Mouse (Mus musculus) forebrain, embryonic 14.5 days (tissue): ENCODE measurements at regions not wholly inside any gene's neighbourhood (a gene's known extent, or its start where the extent isn't known, plus 50 kb on each side); places are given as distances from the start of the nearest gene placed in this dataset.
A peak's percentile ranks its signal among the peaks of the same experiment; 100 is the strongest.

Experiments
- ATAC-seq: fragments of 200-750 bp; cut with Nextera tagmentation; 2 replicates; pipeline ENCODE4 v1.8.0; 2017; ENCODE audit warnings: mild to moderate bottlenecking, moderate library complexity
- DNase-seq: peaks from one replicate; pipeline ENCODE4 v3.0.0-alpha.2; 2015; ENCODE audit warnings: low spot score
- H3K27ac ChIP-seq: fragments of 300-500 bp; sonication (generic); 2 replicates; pipeline ENCODE4 v1.5.1; 2014; ENCODE audit warnings: low read depth, mild to moderate bottlenecking, control low read depth, low read length, moderate library complexity
- H3K27me3 ChIP-seq: fragments of 300-500 bp; sonication (generic); replicated peaks from 2 replicates; pipeline ENCODE4 v1.6.1; 2014; ENCODE audit warnings: low read length, control low read depth, mixed read lengths; ENCODE audit not compliant: control insufficient read depth, insufficient read depth
- H3K36me3 ChIP-seq: fragments of 300-500 bp; sonication (generic); 2 replicates; pipeline ENCODE4 v1.6.1; 2014; ENCODE audit warnings: low read length, control low read depth; ENCODE audit not compliant: control insufficient read depth, insufficient read depth
- H3K4me1 ChIP-seq: fragments of 300-500 bp; sonication (generic); 2 replicates; pipeline ENCODE4 v1.6.1; 2014; ENCODE audit warnings: antibody characterized with exemption, low read length, control low read depth; ENCODE audit not compliant: control insufficient read depth, insufficient read depth
- H3K4me2 ChIP-seq: fragments of 300-500 bp; sonication (generic); 2 replicates; pipeline ENCODE4 v1.6.1; 2014; ENCODE audit warnings: mild to moderate bottlenecking, control low read depth, low read length
- H3K4me3 ChIP-seq: fragments of 300-500 bp; sonication (generic); 2 replicates; pipeline ENCODE4 v1.5.1; 2014; ENCODE audit warnings: low read depth, low read length, control low read depth
- H3K9ac ChIP-seq: fragments of 300-500 bp; sonication (generic); 2 replicates; pipeline ENCODE4 v1.6.1; 2014; ENCODE audit warnings: mild to moderate bottlenecking, low read length, control low read depth, moderate library complexity
- H3K9me3 ChIP-seq: fragments of 300-500 bp; sonication (generic); replicated peaks from 2 replicates; pipeline ENCODE4 v1.6.1; 2016; ENCODE audit warnings: low read length, control low read depth, mixed read lengths; ENCODE audit not compliant: control insufficient read depth
- WGBS: fragments of 180-500 bp; shearing (Covaris S2); extraction: QIAGEN DNeasy Blood & Tissue Kit; methylation state at CpG from one replicate; pipeline ENCODE4 v1.1.7; 2014; 5-methylcytosine and 5-hydroxymethylcytosine counted together

GRCm38 (mm10) chr10:43684247-43685033, 106.4 kb downstream of the Cd24a start:
- DNase-seq (no peak), ATAC-seq (no peak)
- Histone ChIP-seq H3K4me1 (no peaks in the 10 kb centered on the region), H3K9me3 (no peaks in the 10 kb centered on the region), H3K36me3 (no peaks in the 10 kb centered on the region), H3K9ac (no peak overlapping the region), H3K27ac (no peak overlapping the region), H3K4me3 (no peak overlapping the region), H3K27me3 (no peaks in the 10 kb centered on the region), H3K4me2 (no peak overlapping the region)
- WGBS = 38% methylated on average over 12 of the region's 12 CpGs

GRCm38 (mm10) chr10:43689161-43689913, 111.3 kb downstream of the Cd24a start:
- no peak overlapping the region for H3K4me2 ChIP-seq
- no peaks in the 10 kb centered on the region for H3K36me3 ChIP-seq
- H3K9me3 ChIP-seq = no peaks in the 10 kb centered on the region
- no peaks in the 10 kb centered on the region for H3K27me3 ChIP-seq
- no peaks in the 10 kb centered on the region for H3K4me1 ChIP-seq
- ATAC-seq (no peak), DNase-seq (no peak)
- H3K9ac ChIP-seq = no peak overlapping the region
- H3K27ac ChIP-seq = no peak overlapping the region
- 26% methylated on average over 10 of the region's 10 CpGs for WGBS
- no peak overlapping the region for H3K4me3 ChIP-seq

- no peaks in the 10 kb centered on the region for H3K27me3 ChIP-seq
- H3K4me2 ChIP-seq = no peak overlapping the region
- H3K27ac ChIP-seq = no peak overlapping the region
- DNase-seq (no peak), ATAC-seq (no peak)
- H3K4me3 ChIP-seq = no peak overlapping the region
- no peaks in the 10 kb centered on the region for H3K36me3 ChIP-seq
- H3K9ac ChIP-seq = no peak overlapping the region
- no peaks in the 10 kb centered on the region for H3K9me3 ChIP-seq
- no peaks in the 10 kb centered on the region for H3K4me1 ChIP-seq
- 52% methylated on average over 8 of the region's 8 CpGs for WGBS
Observed at GRCm38 (mm10) chr10:43689914-43690316, 111.8 kb downstream of the Cd24a start.

GRCm38 (mm10) chr10:43693974-43694373, 115.9 kb downstream of the Cd24a start:
- Histone ChIP-seq H3K36me3 (no peaks in the 10 kb centered on the region), H3K4me2 (no peak overlapping the region), H3K27ac (no peak overlapping the region), H3K4me1 (no peaks in the 10 kb centered on the region), H3K27me3 (no peaks in the 10 kb centered on the region), H3K9ac (no peak overlapping the region), H3K4me3 (no peak overlapping the region), H3K9me3 (no peaks in the 10 kb centered on the region)
- WGBS = 78% methylated on average over 5 of the region's 5 CpGs
- ATAC-seq = no peak
- DNase-seq = no peak

GRCm38 (mm10) chr10:43694508-43694907, 116.4 kb downstream of the Cd24a start:
- Histone ChIP-seq H3K4me3 (no peak overlapping the region), H3K4me1 (no peaks in the 10 kb centered on the region), H3K9ac (no peak overlapping the region), H3K27ac (no peak overlapping the region), H3K36me3 (no peaks in the 10 kb centered on the region), H3K4me2 (no peak overlapping the region), H3K27me3 (no peaks in the 10 kb centered on the region), H3K9me3 (no peaks in the 10 kb centered on the region)
- DNase-seq (no peak), ATAC-seq (no peak)
- 9% methylated on average over 6 of the region's 6 CpGs for WGBS

- no peaks in the 10 kb centered on the region for H3K4me1 ChIP-seq
- H3K27ac ChIP-seq = no peak overlapping the region
- no peak overlapping the region for H3K4me3 ChIP-seq
- 68% methylated on average over 10 of the region's 10 CpGs for WGBS
- no peaks in the 10 kb centered on the region for H3K36me3 ChIP-seq
- H3K9ac ChIP-seq = no peak overlapping the region
- H3K4me2 ChIP-seq = no peak overlapping the region
- DNase-seq (no peak), ATAC-seq (no peak)
- no peaks in the 10 kb centered on the region for H3K27me3 ChIP-seq
- H3K9me3 ChIP-seq = no peaks in the 10 kb centered on the region
Observed at GRCm38 (mm10) chr10:43695470-43695869, 117.4 kb downstream of the Cd24a start.

GRCm38 (mm10) chr10:43697917-43698316, 119.8 kb downstream of the Cd24a start:
- no peak overlapping the region for H3K9ac ChIP-seq
- H3K4me1 ChIP-seq = no peaks in the 10 kb centered on the region
- H3K4me3 ChIP-seq = no peak overlapping the region
- no peaks in the 10 kb centered on the region for H3K9me3 ChIP-seq
- peak; percentile 42; the same call in 1 of the 2 replicates for ATAC-seq
- DNase-seq = peak; percentile 73
- no peak overlapping the region for H3K27ac ChIP-seq
- H3K36me3 ChIP-seq = no peaks in the 10 kb centered on the region
- no peaks in the 10 kb centered on the region for H3K27me3 ChIP-seq
- no peak overlapping the region for H3K4me2 ChIP-seq
- 15% methylated on average over 2 of the region's 2 CpGs for WGBS

- no peak for DNase-seq
- WGBS = 92% methylated on average over 13 of the region's 13 CpGs
- no peak overlapping the region for H3K4me2 ChIP-seq
- ATAC-seq = no peak
- H3K4me1 ChIP-seq = no peaks in the 10 kb centered on the region
- no peak overlapping the region for H3K4me3 ChIP-seq
- no peak overlapping the region for H3K9ac ChIP-seq
- H3K27me3 ChIP-seq = no peaks in the 10 kb centered on the region
- no peaks in the 10 kb centered on the region for H3K9me3 ChIP-seq
- no peaks in the 10 kb centered on the region for H3K36me3 ChIP-seq
- no peak overlapping the region for H3K27ac ChIP-seq
Observed at GRCm38 (mm10) chr10:43700371-43701289, 122.5 kb downstream of the Cd24a start.
